Mouse (Mus musculus): ENCODE results near the gene Olfr835.

The Olfr835 gene

GRCm38 (mm10) chr9:19032435-19032834, at the start of gene Olfr835:
Olfr835 (plus strand) TSS chr9:19032735.
- no peak for DNase-seq

GRCm38 (mm10) chr9:18987690-18988089, 44.8 kb upstream of the Olfr835 start, which contains the start of gene Olfr834:
Olfr834 (plus strand) TSS chr9:18987990.
- no peak for DNase-seq

- DNase-seq: no peak
Measured at GRCm38 (mm10) chr9:19084986-19085385, 52.5 kb downstream of the Olfr835 start.

All from cerebellum, adult 9-10 months (tissue).